Mouse (Mus musculus) cortical plate, adult 2 months (tissue): ENCODE data around the gene Cd300c2.
"Not testable (repeated sequence)": the region's sequence is repeated elsewhere in the genome, so short reads cannot be mapped to it uniquely, and the experiment has no call there.

Source experiments
- CTCF ChIP-seq: fragments of 200-500 bp; IDR thresholded peaks from 2 replicates; pipeline ENCODE4 v1.5.1; 2011; ENCODE audit warnings: mild to moderate bottlenecking, control low read depth, low read length; ENCODE audit not compliant: insufficient read depth; ENCODE audit errors: extremely low read depth
- POLR2A ChIP-seq: fragments of 200-500 bp; IDR thresholded peaks from 2 replicates; pipeline ENCODE4 v1.6.1; 2011; ENCODE audit warnings: mild to moderate bottlenecking, low read length, control low read depth; ENCODE audit not compliant: insufficient read depth; ENCODE audit errors: extremely low read depth

GRCm38 (mm10) chr11:115026912-115027311 lies 25.2 kb upstream of the Cd300c2 start, which contains the start of gene Cd300ld4:
- not testable (repeated sequence) for TF ChIP-seq POLR2A, CTCF
